Mouse (Mus musculus) cerebellum, adult 2 months (tissue): ENCODE data around the gene Pld6. TPM values are rescaled to one million over a fixed set of nuclear protein-coding genes. Genes with fewer than 3 reads are reported as not detected.

ENCODE experiments used
- DNase-seq, 2 experiments: peaks; one replicate each; pipeline ENCODE4 v3.0.0; 2021
- H3K27ac ChIP-seq: fragments of 200-500 bp; 2 replicates; pipeline ENCODE4 v1.5.1; 2012; ENCODE audit warnings: low read length, control low read depth, inconsistent platforms; ENCODE audit not compliant: insufficient read depth
- H3K27me3 ChIP-seq: fragments of 200-500 bp; 2 replicates; pipeline ENCODE4 v1.6.1; 2012; ENCODE audit warnings: inconsistent platforms, mild to moderate bottlenecking, low read length, moderate library complexity; ENCODE audit not compliant: control insufficient read depth, insufficient read depth
- H3K4me1 ChIP-seq: fragments of 200-500 bp; 2 replicates; pipeline ENCODE4 v1.6.1; 2011; ENCODE audit warnings: low read length; ENCODE audit not compliant: control insufficient read depth, insufficient read depth
- H3K4me3 ChIP-seq: fragments of 200-500 bp; replicated peaks from 2 replicates; pipeline ENCODE3; 2011; ENCODE audit warnings: mild to moderate bottlenecking, low read depth, low read length, control low read depth; ENCODE audit not compliant: insufficient read depth
- CTCF ChIP-seq: fragments of 200-500 bp; IDR thresholded peaks from 2 replicates; pipeline ENCODE4 v1.5.1; 2011; ENCODE audit warnings: low read depth, mild to moderate bottlenecking, control low read depth, low read length, moderate library complexity, borderline replicate concordance; ENCODE audit not compliant: insufficient read depth
- POLR2A ChIP-seq: fragments of 200-500 bp; IDR thresholded peaks from 2 replicates; pipeline ENCODE4 v1.6.1; 2011; ENCODE audit warnings: low read length, control low read depth, borderline replicate concordance; ENCODE audit not compliant: insufficient read depth
- WGBS: fragments of 180-500 bp; shearing (Covaris S2); methylation state at CpG from one replicate; pipeline ENCODE4 v1.1.7; 2018; 5-methylcytosine and 5-hydroxymethylcytosine counted together
- polyA plus RNA-seq: library from polyadenylated mRNA; depleted of rRNA; stranded (reverse); fragments of >200 nt; gene quantifications from 2 replicates; pipeline ENCODE4 v1.2.3, GENCODE M21; 2012

The Pld6 gene
- polyA plus RNA-seq, 1 experiment: 2.5 TPM

DNA sequence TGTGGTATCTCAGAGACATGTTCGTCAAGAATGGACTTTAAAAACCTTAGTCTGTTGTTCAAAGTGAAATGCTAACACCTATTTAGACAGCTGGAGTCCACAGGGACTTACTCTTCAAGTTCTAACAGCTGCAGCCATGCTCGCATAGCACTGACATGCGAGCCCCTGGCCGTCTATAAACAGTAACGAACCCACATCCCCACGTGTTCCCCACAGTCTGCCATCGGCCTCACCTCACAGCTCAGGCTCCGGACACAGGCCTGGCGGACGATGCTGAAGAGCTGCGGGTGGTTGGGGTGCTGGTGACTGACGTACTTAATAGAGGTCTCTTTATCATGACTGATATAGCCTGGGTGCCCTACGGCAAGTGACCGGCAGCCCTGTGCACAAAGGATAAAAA, 16.1 kb upstream of the Pld6 start:
- no peak for DNase-seq
- H3K27me3 ChIP-seq: no peaks in the 10 kb centered on the region
- WGBS: 91% methylated on average over 14 of the region's 14 CpGs
- no peak overlapping the region for H3K27ac ChIP-seq
- peaks cover 42% of the 10 kb centered on the region for H3K4me1 ChIP-seq
- no peak overlapping the region for H3K4me3 ChIP-seq
- TF ChIP-seq POLR2A: no peak
- TF ChIP-seq CTCF: no peak

DNA sequence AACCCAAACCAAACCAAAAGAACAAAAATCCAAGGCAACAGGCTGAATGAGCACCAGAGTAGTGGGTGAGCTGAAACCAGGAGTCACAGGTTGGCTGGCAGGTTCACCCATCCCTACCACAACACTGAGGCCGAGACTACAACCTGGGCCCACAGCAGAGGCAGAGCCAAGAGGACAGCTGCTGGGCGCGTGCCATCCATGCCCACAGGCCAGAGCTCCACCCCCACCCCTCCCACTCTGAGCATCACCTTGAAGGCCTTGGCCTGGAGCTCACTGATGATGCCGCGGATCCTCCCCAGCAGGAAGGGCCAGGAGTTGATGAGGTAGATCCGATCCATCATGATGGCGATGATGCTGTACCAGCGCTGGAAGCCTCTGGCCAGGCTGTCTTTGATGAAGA, 14.4 kb upstream of the Pld6 start:
- no peak overlapping the region for H3K4me3 ChIP-seq
- H3K27me3 ChIP-seq: no peaks in the 10 kb centered on the region
- no peak for TF ChIP-seq CTCF
- TF ChIP-seq POLR2A: no peak
- WGBS: 48% methylated on average over 8 of the region's 8 CpGs
- DNase-seq: peak in 1 of 2 experiments; percentile 45
- no peak overlapping the region for H3K27ac ChIP-seq
- peaks cover 34% of the 10 kb centered on the region for H3K4me1 ChIP-seq

DNA sequence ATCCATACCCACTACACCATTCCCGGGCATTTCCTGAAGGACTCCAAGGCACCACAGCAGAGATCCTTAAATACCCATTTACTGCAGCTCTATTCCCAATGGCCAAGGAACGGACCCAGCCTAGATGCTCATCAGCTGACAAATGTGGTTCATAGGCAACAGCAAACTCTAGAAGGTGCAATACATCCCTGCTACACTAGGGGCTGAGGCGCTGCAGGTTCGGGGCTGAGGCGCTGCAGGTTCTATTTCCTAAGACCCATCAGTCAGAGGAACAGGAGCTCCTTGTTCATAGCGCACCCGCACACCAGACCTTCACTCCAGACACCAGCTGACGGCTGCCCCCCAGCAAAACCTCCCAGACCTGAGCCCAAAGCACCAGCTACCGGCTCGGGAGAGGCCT, 13.0 kb upstream of the Pld6 start:
- Histone ChIP-seq H3K4me1 (peaks cover 21% of the 10 kb centered on the region), H3K27ac (no peak overlapping the region), H3K4me3 (no peak overlapping the region), H3K27me3 (no peaks in the 10 kb centered on the region)
- 93% methylated on average over 10 of the region's 10 CpGs for WGBS
- TF ChIP-seq CTCF (no peak), POLR2A (no peak)
- DNase-seq: no peak

DNA sequence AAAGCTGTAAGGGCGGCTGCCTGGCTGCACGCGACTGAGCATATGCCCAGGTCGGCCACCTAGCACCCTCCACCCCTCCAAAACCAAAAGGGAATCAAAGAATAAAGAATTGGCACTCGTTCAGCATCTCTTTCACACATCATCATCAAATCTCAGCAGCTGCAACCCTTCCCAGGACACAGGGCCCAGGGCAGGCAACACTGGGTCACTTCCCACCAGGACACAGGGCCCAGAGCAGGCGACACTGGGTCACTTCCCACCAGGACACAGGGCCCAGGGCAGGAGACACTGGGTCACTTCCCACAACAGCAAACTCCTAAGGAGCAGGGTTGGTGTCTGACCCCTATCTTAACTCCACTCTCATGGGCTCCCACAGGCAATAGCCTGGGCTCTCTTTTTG, 5.9 kb upstream of the Pld6 start:
- no peak for DNase-seq
- Histone ChIP-seq H3K27ac (no peak overlapping the region), H3K4me3 (no peak overlapping the region), H3K4me1 (no peaks in the 10 kb centered on the region), H3K27me3 (no peaks in the 10 kb centered on the region)
- WGBS: 90% methylated on average over 6 of the region's 6 CpGs
- no peak for TF ChIP-seq CTCF
- no peak for TF ChIP-seq POLR2A

DNA sequence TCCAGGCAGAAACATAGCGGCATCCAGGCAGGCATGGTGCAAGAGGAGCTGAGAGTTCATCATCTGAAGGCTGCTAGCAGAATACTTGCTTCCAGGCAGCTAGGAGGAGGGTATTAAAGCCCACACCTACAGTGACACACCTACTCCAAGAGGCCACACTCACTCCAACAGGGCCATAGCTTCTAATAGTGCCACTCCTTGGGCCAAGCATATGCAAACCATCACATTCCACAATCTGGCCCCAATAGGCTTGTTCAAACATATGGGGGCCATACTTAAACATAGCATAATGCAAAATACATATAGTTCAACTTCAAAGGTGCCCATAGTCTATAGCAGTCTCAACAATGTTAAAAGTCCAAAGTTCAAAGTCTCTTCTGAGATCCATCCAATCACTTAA, 1.9 kb upstream of the Pld6 start:
- DNase-seq: no peak
- no peak for TF ChIP-seq CTCF
- TF ChIP-seq POLR2A: no peak
- Histone ChIP-seq H3K4me1 (0 out of 2 replicates have a peak, but pooled peaks cover 3% of the 10 kb centered on the region), H3K4me3 (no peak overlapping the region), H3K27ac (no peak overlapping the region), H3K27me3 (no peaks in the 10 kb centered on the region)
- WGBS: 83% methylated on average over 1 of the region's 1 CpGs

DNA sequence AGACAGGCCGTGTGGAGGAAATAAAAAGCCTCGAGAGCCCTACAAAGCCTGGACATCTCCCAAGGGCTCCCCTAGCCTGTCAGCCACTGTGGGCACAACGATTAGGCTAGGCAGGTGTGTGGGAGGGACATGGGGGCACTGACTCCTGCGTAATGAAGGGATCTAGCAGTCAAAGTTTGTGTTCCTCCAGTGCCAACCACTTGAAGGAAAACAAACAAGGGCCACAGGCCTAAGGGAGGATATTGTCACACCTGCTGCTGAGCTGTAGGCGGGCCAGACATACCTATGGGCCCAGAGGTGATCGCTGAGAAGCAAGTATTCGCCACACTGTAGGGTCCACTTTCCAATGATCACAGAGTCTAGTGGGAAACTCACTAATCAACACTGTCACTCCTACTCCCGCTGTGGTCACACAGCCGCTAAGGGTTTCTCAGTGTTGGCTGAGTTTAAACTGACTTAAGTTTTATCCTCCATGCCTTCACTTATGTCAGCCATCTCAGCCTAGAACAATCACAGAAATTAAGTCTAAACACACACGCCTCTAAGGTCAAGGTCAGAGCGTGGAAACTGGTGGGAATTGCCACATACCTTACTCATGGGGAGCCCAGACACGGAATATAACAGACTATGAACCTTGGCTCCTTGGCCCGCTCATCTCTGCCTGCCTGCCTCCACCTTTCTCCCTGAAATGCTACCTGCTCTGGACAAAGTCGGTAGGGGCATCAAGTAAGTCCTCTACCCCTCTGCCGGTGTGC, 824 bp downstream of the Pld6 start:
- no peak for DNase-seq
- WGBS: 62% methylated on average over 15 of the region's 15 CpGs
- 0 out of 2 replicates have a peak, but pooled peaks cover 3% of the 10 kb centered on the region for H3K4me1 ChIP-seq
- no peak overlapping the region for H3K4me3 ChIP-seq
- no peaks in the 10 kb centered on the region for H3K27me3 ChIP-seq
- TF ChIP-seq CTCF: no peak
- H3K27ac ChIP-seq: no peak overlapping the region

DNA sequence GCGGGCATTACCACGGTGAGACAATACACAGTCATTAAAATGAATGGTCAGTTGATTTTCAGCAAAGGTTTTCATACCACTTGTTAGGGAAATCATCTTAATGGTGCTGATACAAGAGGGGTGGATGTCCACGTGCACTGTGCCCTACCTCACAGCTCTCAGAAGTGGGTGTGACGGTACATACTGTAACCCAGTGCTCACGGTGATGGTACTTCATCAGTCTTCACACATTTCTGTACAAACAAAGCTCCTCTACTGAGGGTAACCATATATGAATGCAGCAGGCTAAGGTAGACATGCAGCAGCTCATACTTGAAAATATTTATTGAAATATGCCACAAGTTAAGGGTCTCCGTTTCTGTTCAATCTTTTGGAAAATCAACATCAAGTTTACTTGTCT, 3.9 kb downstream of the Pld6 start:
- TF ChIP-seq CTCF (no peak), POLR2A (no peak)
- DNase-seq: no peak
- no peaks in the 10 kb centered on the region for H3K27me3 ChIP-seq
- 0 out of 2 replicates have a peak, but pooled peaks cover 3% of the 10 kb centered on the region for H3K4me1 ChIP-seq
- no peak overlapping the region for H3K27ac ChIP-seq
- 86% methylated on average over 6 of the region's 6 CpGs for WGBS
- H3K4me3 ChIP-seq: no peak overlapping the region

DNA sequence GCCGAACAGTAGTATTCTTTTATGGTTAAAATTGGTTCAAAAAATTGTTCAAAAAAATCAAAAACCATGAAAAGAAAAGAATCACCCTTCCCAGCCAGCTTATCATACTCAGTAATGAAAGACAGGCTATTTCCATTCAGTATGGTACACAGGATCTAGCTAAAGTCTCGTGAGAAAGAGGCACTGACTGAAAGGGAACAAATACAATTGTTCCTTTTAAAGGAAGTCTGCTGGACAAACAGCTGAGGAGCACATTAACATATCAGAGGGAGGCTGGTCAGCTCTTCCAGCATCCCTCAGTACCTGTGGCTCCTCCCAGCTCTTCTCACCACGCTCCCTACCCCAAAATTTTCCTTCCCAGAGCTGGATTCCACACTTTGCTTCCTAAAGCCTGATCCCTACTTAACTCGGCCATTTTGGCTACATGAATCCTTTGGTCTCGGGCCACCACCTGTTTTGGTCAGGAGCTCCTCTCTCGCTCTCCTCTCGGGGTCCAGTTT, 5.3 kb downstream of the Pld6 start:
- 71% methylated on average over 7 of the region's 7 CpGs for WGBS
- no peak for DNase-seq
- H3K4me1 ChIP-seq: peaks cover 3% of the 10 kb centered on the region
- no peak for TF ChIP-seq CTCF
- no peak for TF ChIP-seq POLR2A
- H3K4me3 ChIP-seq: no peak overlapping the region
- H3K27me3 ChIP-seq: no peaks in the 10 kb centered on the region
- no peak overlapping the region for H3K27ac ChIP-seq

DNA sequence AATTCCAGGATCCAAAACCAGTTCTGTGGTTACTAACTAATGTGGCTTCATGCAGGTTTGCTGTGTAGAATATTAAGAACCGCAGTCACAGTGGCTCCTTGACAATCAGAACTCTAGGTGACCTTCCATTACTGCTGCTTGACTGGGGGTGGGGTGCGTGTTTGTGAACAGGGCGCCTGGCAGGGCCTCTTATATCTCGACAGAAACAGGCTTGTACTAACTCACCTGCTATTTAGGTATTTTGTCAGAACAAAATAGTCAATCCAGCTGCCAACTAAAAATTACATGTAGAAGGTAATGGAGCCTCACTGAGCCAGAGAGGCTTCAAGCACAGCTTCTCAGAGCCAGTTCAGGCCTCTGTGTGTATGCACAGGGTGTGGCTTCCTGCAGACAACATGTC, 7.2 kb downstream of the Pld6 start:
- Histone ChIP-seq H3K27me3 (no peaks in the 10 kb centered on the region), H3K4me1 (peaks cover 4% of the 10 kb centered on the region), H3K27ac (no peak overlapping the region), H3K4me3 (no peak overlapping the region)
- WGBS: 92% methylated on average over 4 of the region's 4 CpGs
- no peak for TF ChIP-seq CTCF
- TF ChIP-seq POLR2A: no peak
- DNase-seq: no peak
